Mouse (Mus musculus): ENCODE results near the gene Dnajc15. TPM values are rescaled to one million over a fixed set of nuclear protein-coding genes. Genes with fewer than 3 reads are reported as not detected.

The Dnajc15 gene
- polyA plus RNA-seq, 1 experiment from 2014 or later: 107 TPM

DNA sequence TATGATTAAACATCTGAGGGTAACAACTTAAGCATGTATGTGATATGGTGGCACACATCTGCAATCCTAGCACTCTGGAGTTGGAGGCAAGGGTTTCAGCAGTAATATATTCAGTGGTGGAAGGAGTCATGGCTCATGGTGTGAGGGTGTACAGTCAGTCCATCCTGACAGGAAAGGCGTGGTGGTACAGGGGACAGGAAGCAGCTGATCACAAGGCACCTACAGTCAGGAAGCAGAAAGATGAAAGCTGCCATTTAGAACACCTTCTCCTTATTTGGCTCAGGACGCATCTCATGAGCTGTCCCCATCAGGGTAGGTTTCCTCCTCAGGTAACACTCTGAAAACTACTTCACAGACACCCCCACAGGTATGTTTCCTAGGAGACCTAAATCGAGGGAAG is 4.0 kb downstream of the Dnajc15 start:
- Histone ChIP-seq H3K9me3 (ENCODE audit: control insufficient read depth, low read length) (no peaks in the 10 kb centered on the region), H3K27ac (ENCODE audit: low read depth, low read length) (no peak overlapping the region), H3K4me1 (replicated peaks; ENCODE audit: control insufficient read depth, insufficient read depth, low read length) (no peaks in the 10 kb centered on the region), H3K4me2 (ENCODE audit: low read depth, low read length, severe bottlenecking) (no peak overlapping the region), H3K4me3 (ENCODE audit: low read depth, low read length) (no peak overlapping the region), H3K27me3 (ENCODE audit: control insufficient read depth, insufficient read depth, low read length) (no peaks in the 10 kb centered on the region), H3K36me3 (ENCODE audit: control insufficient read depth, insufficient read depth, low read length) (no peaks in the 10 kb centered on the region), H3K9ac (ENCODE audit: low read length) (no peak overlapping the region)
- ATAC-seq (replicated peaks; ENCODE audit: low FRiP score) (no peak), DNase-seq (ENCODE audit: low spot score) (no peak)
- WGBS: 85% methylated on average over 3 of the region's 3 CpGs

DNA sequence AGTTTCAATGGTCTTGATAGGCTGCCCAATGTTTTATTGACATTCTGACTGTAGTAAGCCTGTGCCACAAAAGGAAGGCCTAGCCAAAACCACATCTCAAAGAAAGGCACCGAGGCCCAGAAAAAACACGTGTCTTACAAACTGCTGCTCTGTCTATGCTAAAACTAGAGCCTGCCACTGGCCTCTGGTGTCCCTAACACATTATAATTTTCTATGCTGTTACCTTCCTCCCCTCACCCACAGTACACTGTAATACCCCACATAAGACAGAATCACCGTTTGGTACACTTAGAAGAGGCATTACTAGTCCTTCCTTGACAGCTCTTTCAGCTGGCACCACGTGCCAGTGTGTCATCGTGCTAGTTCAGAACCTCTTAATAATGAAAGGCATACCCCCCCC is 7.3 kb downstream of the Dnajc15 start:
- Histone ChIP-seq H3K9me3 (ENCODE audit: control insufficient read depth, low read length) (no peaks in the 10 kb centered on the region), H3K4me2 (ENCODE audit: low read depth, low read length, severe bottlenecking) (no peak overlapping the region), H3K4me1 (replicated peaks; ENCODE audit: control insufficient read depth, insufficient read depth, low read length) (no peaks in the 10 kb centered on the region; the same call in 1 of the 2 replicates), H3K27ac (ENCODE audit: low read depth, low read length) (no peak overlapping the region), H3K27me3 (ENCODE audit: control insufficient read depth, insufficient read depth, low read length) (no peaks in the 10 kb centered on the region), H3K9ac (ENCODE audit: low read length) (no peak overlapping the region), H3K36me3 (ENCODE audit: control insufficient read depth, insufficient read depth, low read length) (no peaks in the 10 kb centered on the region), H3K4me3 (ENCODE audit: low read depth, low read length) (no peak overlapping the region)
- no peak for ATAC-seq (replicated peaks; ENCODE audit: low FRiP score)
- no peak for DNase-seq (ENCODE audit: low spot score)
- WGBS: 89% methylated on average over 5 of the region's 5 CpGs

GRCm38 (mm10) chr14:77864510-77864909 is 10.4 kb downstream of the Dnajc15 start:
- Histone ChIP-seq H3K4me2 (ENCODE audit: low read depth, low read length, severe bottlenecking) (no peak overlapping the region), H3K36me3 (ENCODE audit: control insufficient read depth, insufficient read depth, low read length) (no peaks in the 10 kb centered on the region), H3K27me3 (ENCODE audit: control insufficient read depth, insufficient read depth, low read length) (no peaks in the 10 kb centered on the region), H3K4me3 (ENCODE audit: low read depth, low read length) (no peak overlapping the region), H3K9ac (ENCODE audit: low read length) (no peak overlapping the region), H3K9me3 (ENCODE audit: control insufficient read depth, low read length) (no peaks in the 10 kb centered on the region), H3K4me1 (replicated peaks; ENCODE audit: control insufficient read depth, insufficient read depth, low read length) (no peaks in the 10 kb centered on the region; the same call in 1 of the 2 replicates), H3K27ac (ENCODE audit: low read depth, low read length) (no peak overlapping the region)
- ATAC-seq (replicated peaks; ENCODE audit: low FRiP score): no peak
- 87% methylated on average over 6 of the region's 6 CpGs for WGBS
- no peak for DNase-seq (ENCODE audit: low spot score)

- Histone ChIP-seq H3K27me3 (ENCODE audit: control insufficient read depth, insufficient read depth, low read length) (no peaks in the 10 kb centered on the region), H3K9me3 (ENCODE audit: control insufficient read depth, low read length) (no peaks in the 10 kb centered on the region), H3K36me3 (ENCODE audit: control insufficient read depth, insufficient read depth, low read length) (no peaks in the 10 kb centered on the region), H3K27ac (ENCODE audit: low read depth, low read length) (no peak overlapping the region; the same call in 1 of the 2 replicates), H3K4me2 (ENCODE audit: low read depth, low read length, severe bottlenecking) (no peak overlapping the region), H3K4me1 (replicated peaks; ENCODE audit: control insufficient read depth, insufficient read depth, low read length) (no peaks in the 10 kb centered on the region; the same call in 1 of the 2 replicates), H3K4me3 (ENCODE audit: low read depth, low read length) (no peak overlapping the region), H3K9ac (ENCODE audit: low read length) (no peak overlapping the region)
- DNase-seq (ENCODE audit: low spot score): no peak
- no peak for ATAC-seq (replicated peaks; ENCODE audit: low FRiP score)
- 39% methylated on average over 3 of the region's 3 CpGs for whole genome bisulfite sequencing
These were observed 10.9 kb downstream of the Dnajc15 start for GRCm38 (mm10) chr14:77864051-77864450.

- 38% methylated on average over 5 of the region's 5 CpGs for WGBS
- ATAC-seq (replicated peaks; ENCODE audit: low FRiP score): no peak
- Histone ChIP-seq H3K27me3 (ENCODE audit: control insufficient read depth, insufficient read depth, low read length) (no peaks in the 10 kb centered on the region), H3K4me1 (replicated peaks; ENCODE audit: control insufficient read depth, insufficient read depth, low read length) (no peaks in the 10 kb centered on the region; the same call in 1 of the 2 replicates), H3K9me3 (ENCODE audit: control insufficient read depth, low read length) (no peaks in the 10 kb centered on the region), H3K9ac (ENCODE audit: low read length) (no peak overlapping the region), H3K4me3 (ENCODE audit: low read depth, low read length) (no peak overlapping the region), H3K36me3 (ENCODE audit: control insufficient read depth, insufficient read depth, low read length) (no peaks in the 10 kb centered on the region), H3K4me2 (ENCODE audit: low read depth, low read length, severe bottlenecking) (no peak overlapping the region), H3K27ac (ENCODE audit: low read depth, low read length) (no peak overlapping the region)
- no peak for DNase-seq (ENCODE audit: low spot score)
These were observed 13.9 kb downstream of the Dnajc15 start for GRCm38 (mm10) chr14:77860841-77861560.

DNA sequence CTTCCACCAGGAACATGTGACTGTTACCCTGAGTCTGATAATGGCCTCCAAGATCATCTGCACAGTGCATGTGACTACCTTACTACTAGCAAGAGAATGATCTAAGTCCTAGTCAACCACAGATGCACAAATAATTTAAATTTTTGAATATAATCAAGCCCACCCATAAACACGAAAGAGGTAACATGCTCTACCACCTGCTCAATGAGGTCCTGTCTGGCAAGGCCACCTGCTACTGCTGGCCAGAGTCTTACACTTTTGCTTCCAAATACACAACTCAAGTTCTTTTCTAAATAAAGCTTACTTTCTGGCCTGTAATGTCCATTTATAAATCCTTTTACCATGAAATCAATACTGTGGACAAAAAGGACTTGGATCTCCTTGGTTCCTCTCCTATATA is 15.0 kb downstream of the Dnajc15 start:
- Histone ChIP-seq H3K4me3 (ENCODE audit: low read depth, low read length) (no peak overlapping the region), H3K9me3 (ENCODE audit: control insufficient read depth, low read length) (no peaks in the 10 kb centered on the region), H3K27ac (ENCODE audit: low read depth, low read length) (no peak overlapping the region), H3K4me1 (replicated peaks; ENCODE audit: control insufficient read depth, insufficient read depth, low read length) (no peaks in the 10 kb centered on the region; the same call in 1 of the 2 replicates), H3K4me2 (ENCODE audit: low read depth, low read length, severe bottlenecking) (no peak overlapping the region), H3K36me3 (ENCODE audit: control insufficient read depth, insufficient read depth, low read length) (no peaks in the 10 kb centered on the region), H3K9ac (ENCODE audit: low read length) (no peak overlapping the region), H3K27me3 (ENCODE audit: control insufficient read depth, insufficient read depth, low read length) (no peaks in the 10 kb centered on the region)
- DNase-seq (ENCODE audit: low spot score) (no peak), ATAC-seq (replicated peaks; ENCODE audit: low FRiP score) (no peak)
- WGBS: 76% methylated on average over 1 of the region's 1 CpGs

DNA sequence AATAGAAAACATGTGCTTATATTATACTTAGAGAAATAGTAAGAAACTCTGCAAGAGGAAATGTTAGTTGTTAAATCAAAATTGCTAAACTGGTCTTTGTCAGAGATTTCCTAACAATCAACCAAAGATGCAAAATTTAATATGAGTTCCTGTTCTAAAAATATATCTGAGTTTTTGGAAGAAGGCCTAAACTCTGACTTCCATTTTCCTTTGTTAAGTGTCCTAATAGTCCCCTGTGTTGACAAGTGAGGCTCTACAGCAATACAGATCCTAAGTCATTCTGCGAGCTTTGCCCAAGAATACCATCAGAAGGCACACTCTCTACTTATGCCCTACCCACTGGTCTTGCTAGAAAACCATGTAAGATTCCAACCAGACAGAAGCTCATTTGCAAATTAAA is 21.0 kb downstream of the Dnajc15 start:
- 95% methylated on average over 1 of the region's 1 CpGs for WGBS
- Histone ChIP-seq H3K4me2 (ENCODE audit: low read depth, low read length, severe bottlenecking) (no peak overlapping the region), H3K4me1 (replicated peaks; ENCODE audit: control insufficient read depth, insufficient read depth, low read length) (no peaks in the 10 kb centered on the region), H3K27me3 (ENCODE audit: control insufficient read depth, insufficient read depth, low read length) (no peaks in the 10 kb centered on the region), H3K36me3 (ENCODE audit: control insufficient read depth, insufficient read depth, low read length) (no peaks in the 10 kb centered on the region), H3K9me3 (ENCODE audit: control insufficient read depth, low read length) (no peaks in the 10 kb centered on the region), H3K9ac (ENCODE audit: low read length) (no peak overlapping the region), H3K27ac (ENCODE audit: low read depth, low read length) (no peak overlapping the region), H3K4me3 (ENCODE audit: low read depth, low read length) (no peak overlapping the region)
- no peak for ATAC-seq (replicated peaks; ENCODE audit: low FRiP score)
- no peak for DNase-seq (ENCODE audit: low spot score)

GRCm38 (mm10) chr14:77849852-77850251 is 25.1 kb downstream of the Dnajc15 start:
- DNase-seq (ENCODE audit: low spot score) (no peak), ATAC-seq (replicated peaks; ENCODE audit: low FRiP score) (no peak)
- Histone ChIP-seq H3K4me3 (ENCODE audit: low read depth, low read length) (no peak overlapping the region), H3K9me3 (ENCODE audit: control insufficient read depth, low read length) (no peaks in the 10 kb centered on the region), H3K9ac (ENCODE audit: low read length) (no peak overlapping the region), H3K27me3 (ENCODE audit: control insufficient read depth, insufficient read depth, low read length) (no peaks in the 10 kb centered on the region), H3K4me2 (ENCODE audit: low read depth, low read length, severe bottlenecking) (no peak overlapping the region), H3K27ac (ENCODE audit: low read depth, low read length) (no peak overlapping the region), H3K36me3 (ENCODE audit: control insufficient read depth, insufficient read depth, low read length) (no peaks in the 10 kb centered on the region), H3K4me1 (replicated peaks; ENCODE audit: control insufficient read depth, insufficient read depth, low read length) (no peaks in the 10 kb centered on the region)
- 91% methylated on average over 7 of the region's 7 CpGs for WGBS

GRCm38 (mm10) chr14:77848349-77848748 is 26.6 kb downstream of the Dnajc15 start:
- Histone ChIP-seq H3K9me3 (ENCODE audit: control insufficient read depth, low read length) (no peaks in the 10 kb centered on the region), H3K4me3 (ENCODE audit: low read depth, low read length) (no peak overlapping the region), H3K4me2 (ENCODE audit: low read depth, low read length, severe bottlenecking) (no peak overlapping the region), H3K27ac (ENCODE audit: low read depth, low read length) (no peak overlapping the region), H3K4me1 (replicated peaks; ENCODE audit: control insufficient read depth, insufficient read depth, low read length) (no peaks in the 10 kb centered on the region), H3K36me3 (ENCODE audit: control insufficient read depth, insufficient read depth, low read length) (no peaks in the 10 kb centered on the region), H3K27me3 (ENCODE audit: control insufficient read depth, insufficient read depth, low read length) (no peaks in the 10 kb centered on the region), H3K9ac (ENCODE audit: low read length) (no peak overlapping the region)
- 96% methylated on average over 1 of the region's 1 CpGs for WGBS
- ATAC-seq (replicated peaks; ENCODE audit: low FRiP score) (no peak), DNase-seq (ENCODE audit: low spot score) (no peak)
